Comparison of ENCODE assay signal across 19 mouse cellular contexts in genomic region chr16:72959018-72959702, GRCm38 (mm10).
DNase-seq lines count a peak whose midpoint lies in the region; ATAC-seq and TF ChIP-seq lines count a peak whose summit lies in the region.
"Had no signal": no experiment of that assay in that cellular context is flagged by ENCODE, and none has a peak within 500 bp of the region (broad histone marks: within the 10 kb centered on the region; RNA-seq: fewer than 3 reads in every experiment).

No protein-coding gene starts in this region.

- TF ChIP-seq CTCF in midbrain, postnatal 0 days (IDR thresholded peaks at IDR 0.05): no peak
- no peak for TF ChIP-seq CTCF in hindbrain, postnatal 0 days (IDR thresholded peaks at IDR 0.05; ENCODE audit: low read depth)

- no peak overlapping the region for H3K4me2 ChIP-seq in midbrain, embryonic 12.5 days (replicated peaks)
- no peak overlapping the region for H3K4me2 ChIP-seq in midbrain, postnatal 0 days (ENCODE audit: low read depth, low read length, poor library complexity, severe bottlenecking)
- no peak overlapping the region for H3K4me2 ChIP-seq in forebrain, embryonic 15.5 days (replicated peaks)
- no peak overlapping the region for H3K4me2 ChIP-seq in hindbrain, postnatal 0 days (ENCODE audit: low read depth, low read length)
- no peak overlapping the region for H3K4me2 ChIP-seq in neural tube, embryonic 14.5 days (ENCODE audit: low read depth, low read length)
- H3K4me2 ChIP-seq: embryonic facial prominence, embryonic 13.5 days; heart, embryonic 15.5 days; limb, embryonic 12.5 days; liver, embryonic 12.5 days; lung, embryonic 14.5 days had no signal

- peak overlapping the region; percentile 75 for H3K27ac ChIP-seq in midbrain, embryonic 12.5 days (replicated peaks)
- H3K27ac ChIP-seq in midbrain, postnatal 0 days (ENCODE audit: low read depth, low read length): no peak overlapping the region
- H3K27ac ChIP-seq in forebrain, embryonic 15.5 days (replicated peaks): peak overlapping the region; percentile 34
- H3K27ac ChIP-seq in hindbrain, postnatal 0 days: no peak overlapping the region
- 0 out of 2 replicates have a peak overlapping the region, but pooled peaks have one; percentile 34 for H3K27ac ChIP-seq in neural tube, embryonic 14.5 days (ENCODE audit: low read depth, low read length)
- H3K27ac ChIP-seq in heart, embryonic 10.5 days: no peak overlapping the region
- H3K27ac ChIP-seq: embryonic facial prominence, embryonic 13.5 days; heart, adult 2 months; heart, embryonic 15.5 days; limb, embryonic 12.5 days; liver, embryonic 12.5 days had no signal

- 49% methylated on average over 11 of the region's 11 CpGs for WGBS in midbrain, embryonic 12.5 days
- 44% methylated on average over 11 of the region's 11 CpGs for WGBS in midbrain, postnatal 0 days
- 27% methylated on average over 11 of the region's 11 CpGs for WGBS in forebrain, embryonic 15.5 days
- WGBS in hindbrain, postnatal 0 days: 61% methylated on average over 11 of the region's 11 CpGs
- 27% methylated on average over 11 of the region's 11 CpGs for WGBS in neural tube, embryonic 14.5 days
- 88% methylated on average over 11 of the region's 11 CpGs for WGBS in heart, embryonic 10.5 days

- no peak overlapping the region for H3K9ac ChIP-seq in midbrain, embryonic 12.5 days (replicated peaks)
- H3K9ac ChIP-seq in midbrain, postnatal 0 days (replicated peaks; ENCODE audit: low read length, poor library complexity, severe bottlenecking): no peak overlapping the region
- H3K9ac ChIP-seq in forebrain, embryonic 15.5 days (replicated peaks): no peak overlapping the region
- H3K9ac ChIP-seq in hindbrain, postnatal 0 days (replicated peaks; ENCODE audit: low read length): no peak overlapping the region
- H3K9ac ChIP-seq in neural tube, embryonic 14.5 days (replicated peaks; ENCODE audit: low read depth, low read length): no peak overlapping the region
- H3K9ac ChIP-seq: embryonic facial prominence, embryonic 13.5 days; heart, embryonic 15.5 days; limb, embryonic 12.5 days; liver, embryonic 12.5 days; lung, embryonic 14.5 days had no signal

- H3K9me3 ChIP-seq in midbrain, embryonic 12.5 days: peaks cover 5% of the 10 kb centered on the region; the same call in 1 of the 2 replicates
- no peaks in the 10 kb centered on the region for H3K9me3 ChIP-seq in midbrain, postnatal 0 days (ENCODE audit: low read length)
- H3K9me3 ChIP-seq in forebrain, embryonic 15.5 days: no peaks in the 10 kb centered on the region
- no peaks in the 10 kb centered on the region for H3K9me3 ChIP-seq in hindbrain, postnatal 0 days (ENCODE audit: low read length)
- no peaks in the 10 kb centered on the region for H3K9me3 ChIP-seq in neural tube, embryonic 14.5 days (ENCODE audit: control insufficient read depth, low read length)
- H3K9me3 ChIP-seq in heart, embryonic 10.5 days: no peaks in the 10 kb centered on the region
- H3K9me3 ChIP-seq: heart, embryonic 15.5 days; limb, embryonic 12.5 days had no signal

- no peak overlapping the region for H3K4me3 ChIP-seq in midbrain, embryonic 12.5 days
- no peak overlapping the region for H3K4me3 ChIP-seq in midbrain, postnatal 0 days (ENCODE audit: low read depth, low read length)
- no peak overlapping the region for H3K4me3 ChIP-seq in forebrain, embryonic 15.5 days
- no peak overlapping the region for H3K4me3 ChIP-seq in hindbrain, postnatal 0 days (ENCODE audit: low read length)
- H3K4me3 ChIP-seq in neural tube, embryonic 14.5 days (ENCODE audit: low read depth, low read length): no peak overlapping the region
- H3K4me3 ChIP-seq in heart, embryonic 10.5 days: no peak overlapping the region
- H3K4me3 ChIP-seq: embryonic facial prominence, embryonic 13.5 days; heart, adult 2 months; heart, embryonic 15.5 days; limb, embryonic 12.5 days; liver, embryonic 12.5 days had no signal

- peaks cover 10% of the 10 kb centered on the region; the same call in 1 of the 2 replicates for H3K4me1 ChIP-seq in midbrain, embryonic 12.5 days
- H3K4me1 ChIP-seq in midbrain, postnatal 0 days (ENCODE audit: insufficient read depth, low read length): no peaks in the 10 kb centered on the region
- H3K4me1 ChIP-seq in forebrain, embryonic 15.5 days: peaks cover 10% of the 10 kb centered on the region
- no peaks in the 10 kb centered on the region for H3K4me1 ChIP-seq in hindbrain, postnatal 0 days (ENCODE audit: insufficient read depth, low read length)
- H3K4me1 ChIP-seq in neural tube, embryonic 14.5 days (ENCODE audit: control insufficient read depth, insufficient read depth, low read length): no peaks in the 10 kb centered on the region
- no peaks in the 10 kb centered on the region for H3K4me1 ChIP-seq in heart, embryonic 10.5 days
- H3K4me1 ChIP-seq: embryonic facial prominence, embryonic 13.5 days; heart, embryonic 15.5 days; limb, embryonic 12.5 days; liver, embryonic 12.5 days had no signal

- H3K27me3 ChIP-seq in midbrain, embryonic 12.5 days: no peaks in the 10 kb centered on the region
- H3K27me3 ChIP-seq in midbrain, postnatal 0 days (ENCODE audit: insufficient read depth, low read length): no peaks in the 10 kb centered on the region
- H3K27me3 ChIP-seq in forebrain, embryonic 15.5 days: no peaks in the 10 kb centered on the region
- H3K27me3 ChIP-seq in hindbrain, postnatal 0 days (ENCODE audit: insufficient read depth, low read length): no peaks in the 10 kb centered on the region
- no peaks in the 10 kb centered on the region for H3K27me3 ChIP-seq in neural tube, embryonic 14.5 days (ENCODE audit: control insufficient read depth, insufficient read depth, low read length)
- no peaks in the 10 kb centered on the region for H3K27me3 ChIP-seq in heart, embryonic 10.5 days (ENCODE audit: insufficient read depth, poor library complexity, severe bottlenecking)
- H3K27me3 ChIP-seq: embryonic facial prominence, embryonic 13.5 days; heart, embryonic 15.5 days; limb, embryonic 12.5 days; liver, embryonic 12.5 days had no signal

- H3K36me3 ChIP-seq in midbrain, embryonic 12.5 days: peaks cover 13% of the 10 kb centered on the region
- no peaks in the 10 kb centered on the region for H3K36me3 ChIP-seq in midbrain, postnatal 0 days (ENCODE audit: insufficient read depth, low read length)
- H3K36me3 ChIP-seq in forebrain, embryonic 15.5 days: peaks cover 3% of the 10 kb centered on the region; the same call in 1 of the 2 replicates
- H3K36me3 ChIP-seq in hindbrain, postnatal 0 days (ENCODE audit: insufficient read depth, low read length): peaks cover 6% of the 10 kb centered on the region; the same call in 1 of the 2 replicates
- H3K36me3 ChIP-seq in neural tube, embryonic 14.5 days (ENCODE audit: control insufficient read depth, insufficient read depth, low read length): no peaks in the 10 kb centered on the region
- peaks cover 8% of the 10 kb centered on the region; the same call in 1 of the 2 replicates for H3K36me3 ChIP-seq in heart, embryonic 10.5 days
- H3K36me3 ChIP-seq: heart, embryonic 15.5 days had no signal

- DNase-seq in midbrain, postnatal 0 days (ENCODE audit: low spot score): no peak
- no peak for DNase-seq in hindbrain, postnatal 0 days (ENCODE audit: low spot score)
- DNase-seq in left cerebral cortex, adult 11 months (ENCODE audit: low spot score): no peak
- DNase-seq in heart, embryonic 10.5 days (ENCODE audit: low spot score): no peak
- DNase-seq: B cell, adult 2 months; cerebellum, adult 9-10 months; gastrocnemius, postnatal 25 days; heart, adult 2 months; lung, embryonic 14.5 days; lung, postnatal 36 days; right cerebral cortex, postnatal 4 days had no signal

- ATAC-seq in midbrain, embryonic 12.5 days (ENCODE audit: low FRiP score, low read depth): peak; percentile 86
- no peak for ATAC-seq in midbrain, postnatal 0 days (ENCODE audit: low FRiP score)
- peak; percentile 92 for ATAC-seq in forebrain, embryonic 15.5 days (replicated peaks)
- 0 out of 2 replicates have a peak, but pooled peaks have one; percentile 38 for ATAC-seq in hindbrain, postnatal 0 days
- ATAC-seq in neural tube, embryonic 14.5 days (ENCODE audit: low read depth): peak; percentile 66
- ATAC-seq: intestine, embryonic 16.5 days; liver, embryonic 12.5 days had no signal

Comparison
In these comparisons a context has a peak if more than half of its experiments do, and no peak if none do; other contexts are left out.
1. H3K27ac ChIP-seq: peak in midbrain, embryonic 12.5 days (single experiment), forebrain, embryonic 15.5 days (single experiment) and neural tube, embryonic 14.5 days (single experiment); none in midbrain, postnatal 0 days (single experiment), hindbrain, postnatal 0 days (single experiment) and heart, embryonic 10.5 days (single experiment).